Mouse (Mus musculus) intestine, embryonic 16.5 days (tissue): ENCODE measurements around the gene Bcl11a. TPM values are rescaled to one million over a fixed set of nuclear protein-coding genes. Genes with fewer than 3 reads are reported as not detected.

Experiments
- ATAC-seq: fragments of 200-750 bp; cut with Nextera tagmentation; 2 replicates; pipeline ENCODE4 v1.8.0; 2017; ENCODE audit warnings: moderate TSS enrichment, moderate library complexity
- H3K27ac ChIP-seq: fragments of 300-500 bp; sonication (generic); 2 replicates; pipeline ENCODE4 v1.5.1; 2014; ENCODE audit warnings: mild to moderate bottlenecking, low read length
- H3K27me3 ChIP-seq: fragments of 300-500 bp; sonication (generic); replicated peaks from 2 replicates; pipeline ENCODE4 v1.6.1; 2014; ENCODE audit warnings: low read length, control low read depth, mixed read lengths; ENCODE audit not compliant: control insufficient read depth, insufficient read depth
- H3K36me3 ChIP-seq: fragments of 300-500 bp; sonication (generic); 2 replicates; pipeline ENCODE4 v1.6.1; 2014; ENCODE audit warnings: low read length, control low read depth; ENCODE audit not compliant: control insufficient read depth, insufficient read depth
- H3K4me1 ChIP-seq: fragments of 300-500 bp; sonication (generic); 2 replicates; pipeline ENCODE4 v1.6.1; 2014; ENCODE audit warnings: low read length, control low read depth, mixed read lengths; ENCODE audit not compliant: control insufficient read depth, insufficient read depth
- H3K4me2 ChIP-seq: fragments of 300-500 bp; sonication (generic); 2 replicates; pipeline ENCODE4 v1.6.1; 2014; ENCODE audit warnings: low read depth, low read length, control low read depth
- H3K4me3 ChIP-seq: fragments of 300-500 bp; sonication (generic); 2 replicates; pipeline ENCODE4 v1.5.1; 2014; ENCODE audit warnings: mild to moderate bottlenecking, low read length
- H3K9ac ChIP-seq: fragments of 300-500 bp; sonication (generic); 2 replicates; pipeline ENCODE4 v1.6.1; 2014; ENCODE audit warnings: low read depth, low read length
- H3K9me3 ChIP-seq: fragments of 300-500 bp; sonication (generic); 2 replicates; pipeline ENCODE4 v1.6.1; 2016; ENCODE audit warnings: low read length, control low read depth; ENCODE audit not compliant: control insufficient read depth
- WGBS: fragments of 180-500 bp; shearing (Covaris S2); extraction: QIAGEN DNeasy Blood & Tissue Kit; methylation state at CpG from one replicate; pipeline ENCODE4 v1.1.7; 2014; 5-methylcytosine and 5-hydroxymethylcytosine counted together
- polyA plus RNA-seq: library from polyadenylated mRNA; unstranded; fragments of >200 nt; fragmentation: Nextera tagmentation; extraction: Ambion mirVana; gene quantifications from 2 replicates; pipeline ENCODE4 v1.2.1, GENCODE M21; 2015

Gene Bcl11a
- polyA plus RNA-seq, 1 experiment from 2014 or later: 14.8 TPM

GRCm38 (mm10) chr11:24190411-24190810 lies 112.6 kb downstream of the Bcl11a start:
- H3K9ac ChIP-seq: no peak overlapping the region
- no peak for ATAC-seq

GRCm38 (mm10) chr11:24196460-24197190 lies 118.8 kb downstream of the Bcl11a start:
- ATAC-seq: peak; percentile 68; the same call in 1 of the 2 replicates
- H3K4me1 ChIP-seq: no peaks in the 10 kb centered on the region
- no peak overlapping the region for H3K27ac ChIP-seq
- WGBS: 54% methylated on average over 4 of the region's 4 CpGs
- H3K27me3 ChIP-seq: no peaks in the 10 kb centered on the region
- no peaks in the 10 kb centered on the region for H3K9me3 ChIP-seq
- no peak overlapping the region for H3K4me2 ChIP-seq
- no peaks in the 10 kb centered on the region for H3K36me3 ChIP-seq
- no peak overlapping the region for H3K4me3 ChIP-seq
- no peak overlapping the region for H3K9ac ChIP-seq

More at GRCm38 (mm10) chr11:24190411-24190810, 112.6 kb downstream of the Bcl11a start:
- Histone ChIP-seq H3K4me2 (no peak overlapping the region), H3K27ac (no peak overlapping the region), H3K9me3 (no peaks in the 10 kb centered on the region), H3K27me3 (no peaks in the 10 kb centered on the region), H3K4me3 (no peak overlapping the region), H3K36me3 (no peaks in the 10 kb centered on the region), H3K4me1 (no peaks in the 10 kb centered on the region)
- WGBS: 56% methylated on average over 3 of the region's 3 CpGs

- no peak for ATAC-seq
- Histone ChIP-seq H3K27me3 (no peaks in the 10 kb centered on the region), H3K9me3 (no peaks in the 10 kb centered on the region), H3K4me3 (no peak overlapping the region), H3K36me3 (no peaks in the 10 kb centered on the region), H3K9ac (no peak overlapping the region), H3K27ac (no peak overlapping the region), H3K4me1 (no peaks in the 10 kb centered on the region), H3K4me2 (no peak overlapping the region)
- 87% methylated on average over 1 of the region's 1 CpGs for WGBS
Measured at GRCm38 (mm10) chr11:24197424-24197823, 119.6 kb downstream of the Bcl11a start.

- H3K27ac ChIP-seq: no peak overlapping the region
- 91% methylated on average over 3 of the region's 3 CpGs for WGBS
- no peak overlapping the region for H3K4me2 ChIP-seq
- H3K27me3 ChIP-seq: no peaks in the 10 kb centered on the region
- no peak for ATAC-seq
- H3K9ac ChIP-seq: no peak overlapping the region
- no peaks in the 10 kb centered on the region for H3K9me3 ChIP-seq
- H3K4me3 ChIP-seq: no peak overlapping the region
- H3K36me3 ChIP-seq: no peaks in the 10 kb centered on the region
- peaks cover 10% of the 10 kb centered on the region; the same call in 1 of the 2 replicates for H3K4me1 ChIP-seq
Measured at GRCm38 (mm10) chr11:24199560-24199959, 121.7 kb downstream of the Bcl11a start.

DNA sequence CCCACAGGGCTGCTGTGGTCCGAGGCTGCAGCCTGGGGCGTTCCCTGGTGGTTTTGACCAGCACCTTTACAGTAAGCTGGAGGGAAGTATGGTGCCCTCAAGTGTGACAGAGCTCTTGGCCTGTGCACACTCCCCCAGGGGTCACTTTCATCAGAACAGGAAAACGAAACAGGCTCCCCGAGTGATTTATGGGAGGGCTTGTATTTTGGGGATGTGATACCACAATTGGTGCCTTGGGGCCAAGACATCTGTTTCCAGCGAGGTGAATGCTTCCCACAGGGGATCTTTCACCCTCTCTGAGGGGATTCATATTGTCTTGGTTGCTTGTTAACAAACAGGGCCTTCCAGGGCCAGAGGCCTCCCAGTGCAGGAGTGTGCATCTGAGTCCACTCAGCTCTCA lies 122.5 kb downstream of the Bcl11a start:
- Histone ChIP-seq H3K4me3 (no peak overlapping the region), H3K36me3 (no peaks in the 10 kb centered on the region), H3K9me3 (no peaks in the 10 kb centered on the region), H3K27ac (no peak overlapping the region), H3K4me2 (no peak overlapping the region), H3K4me1 (peaks cover 10% of the 10 kb centered on the region; the same call in 1 of the 2 replicates), H3K27me3 (no peaks in the 10 kb centered on the region), H3K9ac (no peak overlapping the region)
- ATAC-seq: no peak
- 72% methylated on average over 5 of the region's 5 CpGs for WGBS

DNA sequence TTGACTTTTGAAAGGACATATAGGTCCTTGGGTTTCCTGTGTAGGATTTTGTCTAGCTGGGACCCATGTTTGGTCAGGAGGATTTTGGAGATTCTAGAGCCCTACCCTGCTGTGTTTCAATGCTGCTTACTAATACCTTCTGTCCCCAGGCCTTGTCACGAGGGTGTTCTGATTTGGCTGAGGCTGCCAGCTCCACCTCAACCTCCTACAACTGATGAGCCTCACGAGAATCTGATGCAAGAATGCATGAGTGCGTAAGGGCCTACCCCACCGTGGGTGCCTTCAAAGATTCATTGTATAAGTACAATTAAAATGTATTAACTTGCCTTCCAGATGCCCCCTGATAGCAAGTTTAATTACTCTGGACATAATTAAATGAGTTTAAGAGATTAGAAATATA lies 123.4 kb downstream of the Bcl11a start:
- H3K9ac ChIP-seq: no peak overlapping the region
- no peak overlapping the region for H3K27ac ChIP-seq
- H3K4me3 ChIP-seq: no peak overlapping the region
- peaks cover 10% of the 10 kb centered on the region; the same call in 1 of the 2 replicates for H3K4me1 ChIP-seq
- 79% methylated on average over 4 of the region's 4 CpGs for WGBS
- H3K4me2 ChIP-seq: no peak overlapping the region
- H3K9me3 ChIP-seq: no peaks in the 10 kb centered on the region
- no peaks in the 10 kb centered on the region for H3K27me3 ChIP-seq
- ATAC-seq: no peak
- H3K36me3 ChIP-seq: no peaks in the 10 kb centered on the region

DNA sequence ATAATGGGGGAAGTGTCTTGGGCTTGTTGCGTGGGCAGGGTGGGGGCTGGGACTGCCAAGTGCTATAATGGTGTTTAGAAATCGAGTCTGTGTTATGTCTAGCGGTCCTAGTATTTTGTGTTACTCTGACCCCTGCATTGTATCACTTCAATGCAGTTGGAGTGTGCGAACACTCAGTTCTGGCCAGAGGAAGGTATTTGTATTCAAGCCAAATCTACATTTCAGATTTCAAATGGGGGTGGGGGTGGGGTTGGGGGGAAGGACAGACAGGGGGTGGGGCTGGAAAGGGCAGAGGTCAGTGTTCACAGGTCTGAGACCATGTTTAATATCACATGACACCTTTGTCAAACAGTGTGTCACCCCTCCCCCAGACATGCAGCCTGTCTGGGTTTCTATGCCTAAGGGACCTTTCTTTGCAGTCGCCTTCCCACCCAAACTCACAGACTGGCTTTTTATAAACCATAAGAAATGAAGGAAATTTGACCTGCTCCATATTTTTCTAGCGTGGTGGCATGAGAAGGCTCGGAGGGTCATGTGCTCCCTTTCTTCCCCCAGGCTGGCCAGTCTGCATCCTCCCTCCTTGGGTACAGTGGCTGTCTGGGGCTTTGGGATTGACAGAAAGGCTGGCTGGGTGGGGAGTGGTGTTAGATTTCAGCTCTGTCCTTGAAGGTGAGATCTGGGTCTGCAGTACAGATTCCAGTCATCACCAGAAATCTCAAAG lies 124.9 kb downstream of the Bcl11a start:
- H3K4me1 ChIP-seq: peaks cover 10% of the 10 kb centered on the region; the same call in 1 of the 2 replicates
- H3K27ac ChIP-seq: no peak overlapping the region
- no peaks in the 10 kb centered on the region for H3K36me3 ChIP-seq
- H3K9ac ChIP-seq: no peak overlapping the region
- H3K9me3 ChIP-seq: no peaks in the 10 kb centered on the region
- H3K4me3 ChIP-seq: no peak overlapping the region
- 31% methylated on average over 7 of the region's 7 CpGs for WGBS
- no peak for ATAC-seq
- H3K27me3 ChIP-seq: no peaks in the 10 kb centered on the region
- H3K4me2 ChIP-seq: no peak overlapping the region

DNA sequence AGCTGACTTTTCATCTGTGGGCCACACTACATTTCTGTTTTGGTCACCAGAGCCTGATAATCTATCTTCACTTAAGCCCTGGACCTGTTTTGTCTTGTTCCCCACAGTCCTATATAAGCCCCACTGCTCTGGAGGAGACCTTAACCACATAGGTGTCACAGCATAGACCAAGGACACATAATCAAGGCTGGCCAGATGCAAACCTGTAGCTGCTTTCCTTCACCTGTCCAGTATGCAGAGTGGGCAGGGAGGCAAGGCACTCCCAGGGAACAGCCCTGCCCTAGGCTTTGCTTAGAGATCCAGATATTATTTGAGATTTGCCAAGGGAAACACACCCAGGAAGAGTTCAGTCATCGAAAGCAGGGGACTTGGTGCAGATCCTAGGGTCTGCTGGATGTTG lies 125.6 kb downstream of the Bcl11a start:
- no peaks in the 10 kb centered on the region for H3K36me3 ChIP-seq
- peaks cover 10% of the 10 kb centered on the region; the same call in 1 of the 2 replicates for H3K4me1 ChIP-seq
- H3K4me2 ChIP-seq: no peak overlapping the region
- WGBS: 88% methylated on average over 1 of the region's 1 CpGs
- H3K27ac ChIP-seq: no peak overlapping the region
- H3K4me3 ChIP-seq: no peak overlapping the region
- 0 out of 2 replicates have a peak, but pooled peaks have one; percentile 27 for ATAC-seq
- no peak overlapping the region for H3K9ac ChIP-seq
- H3K27me3 ChIP-seq: no peaks in the 10 kb centered on the region
- no peaks in the 10 kb centered on the region for H3K9me3 ChIP-seq

DNA sequence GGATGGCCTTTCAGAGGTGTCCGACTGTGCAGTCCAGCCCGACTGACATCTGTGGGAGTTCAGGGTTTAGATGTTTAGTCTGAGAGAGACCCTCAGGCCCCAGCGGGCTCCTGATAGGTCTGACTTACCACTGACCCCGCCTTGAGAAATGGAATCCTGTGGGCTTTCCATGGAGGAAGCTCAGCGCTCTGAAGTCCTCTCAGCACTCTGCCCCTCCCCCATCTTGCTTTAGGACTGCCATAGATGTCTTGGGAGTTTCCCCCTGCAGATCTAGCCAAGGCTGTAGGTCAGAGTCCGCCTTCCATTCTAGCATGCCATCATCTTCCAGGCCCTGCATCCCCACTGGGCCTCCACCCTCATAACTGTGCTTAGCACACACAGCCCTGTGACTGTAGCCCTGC lies 131.1 kb downstream of the Bcl11a start:
- Histone ChIP-seq H3K36me3 (no peaks in the 10 kb centered on the region), H3K9me3 (no peaks in the 10 kb centered on the region), H3K9ac (no peak overlapping the region; the same call in 1 of the 2 replicates), H3K4me2 (no peak overlapping the region), H3K27me3 (no peaks in the 10 kb centered on the region), H3K27ac (no peak overlapping the region), H3K4me1 (peaks cover 13% of the 10 kb centered on the region), H3K4me3 (no peak overlapping the region)
- peak; percentile 91 for ATAC-seq
- WGBS: 34% methylated on average over 6 of the region's 6 CpGs
